Mouse (Mus musculus) layer of hippocampus, adult 2 months (tissue): ENCODE results near the gene Smoc1. TPM values are rescaled to one million over a fixed set of nuclear protein-coding genes. Genes with fewer than 3 reads are reported as not detected.

Source experiments
- DNase-seq, 2 experiments: peaks; one replicate each; pipeline ENCODE4 v3.0.0; 2022; ENCODE audit warnings: low spot score in 2 of 2
- H3K27ac ChIP-seq: fragments of 200-600 bp; 2 replicates; pipeline ENCODE4 v1.8.1; 2022
- H3K4me3 ChIP-seq: fragments of 200-600 bp; 2 replicates; pipeline ENCODE4 v1.8.1; 2022; ENCODE audit warnings: mild to moderate bottlenecking
- CTCF ChIP-seq: fragments of 200-600 bp; conservative IDR thresholded peaks from 2 replicates; pipeline ENCODE4 v1.8.1; 2022; ENCODE audit warnings: antibody characterized with exemption, mild to moderate bottlenecking, moderate library complexity
- total RNA-seq, 2 experiments: library from RNA; stranded (reverse); gene quantifications; 2 replicates each; pipeline ENCODE4 v1.2.3; 2021

The Smoc1 gene
- total RNA-seq, 2 experiments from 2014 or later, result 7.6 to 8.0 TPM

DNA sequence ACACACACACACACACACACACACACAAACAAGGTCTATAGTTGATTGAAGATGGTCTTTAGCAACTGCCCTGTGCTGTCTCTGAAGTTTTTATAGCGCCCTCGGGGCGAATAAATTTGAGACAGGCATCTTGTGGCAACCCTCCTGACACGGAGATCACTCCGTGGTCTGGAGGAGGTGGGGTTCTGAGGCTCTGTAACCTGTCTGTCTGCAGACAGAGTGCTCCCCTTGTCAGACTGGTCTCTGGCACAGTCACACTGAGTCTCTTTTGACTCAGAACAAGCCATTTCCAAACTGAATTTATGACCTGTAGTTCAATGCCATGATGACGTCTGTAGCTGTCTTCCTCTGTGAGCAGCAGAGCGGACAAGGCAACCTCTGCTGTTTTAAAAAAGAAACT is 75.1 kb downstream of the Smoc1 start:
- Histone ChIP-seq H3K27ac (no peak overlapping the region), H3K4me3 (no peak overlapping the region)
- DNase-seq, result no peak
- TF ChIP-seq CTCF, result no peak

DNA sequence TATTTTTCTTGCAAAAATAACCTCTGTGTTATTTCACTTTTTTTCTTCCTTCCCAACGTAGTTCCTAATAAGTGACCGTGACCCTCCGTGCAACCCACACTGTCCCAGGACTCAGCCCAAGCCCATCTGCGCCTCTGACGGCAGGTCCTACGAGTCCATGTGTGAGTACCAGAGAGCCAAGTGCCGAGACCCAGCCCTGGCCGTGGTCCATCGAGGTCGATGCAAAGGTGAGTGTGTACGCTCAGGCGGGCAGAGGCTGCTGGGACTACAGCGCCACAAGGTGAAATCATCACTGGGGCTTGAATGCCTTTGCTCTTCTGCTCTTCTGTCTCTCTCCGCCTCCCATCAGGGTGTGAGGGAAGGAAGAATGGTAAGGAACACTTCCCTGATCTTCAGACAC is 77.9 kb downstream of the Smoc1 start:
- H3K27ac ChIP-seq, result no peak overlapping the region

DNA sequence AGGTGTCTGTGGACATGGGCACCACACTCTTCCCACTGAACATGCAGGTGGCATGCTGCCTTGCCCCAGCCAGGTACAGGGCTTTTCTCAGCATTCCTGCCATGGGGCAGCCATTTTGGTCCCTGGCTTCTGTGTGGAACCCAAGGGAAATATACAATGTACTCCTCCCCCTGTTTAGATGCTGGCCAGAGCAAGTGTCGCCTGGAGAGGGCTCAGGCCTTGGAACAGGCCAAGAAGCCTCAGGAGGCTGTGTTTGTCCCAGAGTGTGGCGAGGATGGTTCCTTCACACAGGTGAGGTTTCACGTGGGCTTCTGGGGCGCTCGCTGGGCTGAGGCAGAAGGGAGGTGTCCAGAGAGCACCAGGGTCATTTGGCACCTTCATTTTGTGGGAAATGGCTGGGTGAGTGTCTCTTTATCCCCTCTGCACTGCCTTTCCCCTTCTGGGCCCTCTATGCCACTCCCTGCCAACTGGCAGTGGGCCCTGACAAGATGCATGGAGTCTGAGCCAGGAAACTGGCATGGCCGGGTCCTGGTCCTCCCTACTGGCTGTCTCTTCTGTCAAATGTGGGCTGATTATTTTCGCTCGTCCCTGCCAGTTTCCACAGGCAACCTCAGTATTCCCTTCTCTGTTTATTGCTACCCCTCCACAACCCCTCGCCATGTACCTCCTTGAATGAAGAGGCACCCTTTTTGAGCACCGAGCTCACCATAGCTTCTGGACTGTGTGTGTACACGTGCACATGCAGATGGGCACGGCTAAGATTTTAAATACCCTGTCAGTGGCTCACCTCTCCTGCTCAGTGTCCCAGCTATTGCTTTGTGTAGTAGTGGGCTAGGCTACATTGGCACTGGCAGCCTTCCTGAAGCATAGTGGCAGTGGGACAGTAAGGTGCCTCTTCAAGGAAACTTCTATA is 79.4 kb downstream of the Smoc1 start:
- peak in 1 of 2 experiments; percentile 19 for DNase-seq
- Histone ChIP-seq H3K27ac (no peak overlapping the region), H3K4me3 (no peak overlapping the region)
- TF ChIP-seq CTCF, result no peak

More for the DNA sequence above, 77.9 kb downstream of the Smoc1 start:
- H3K4me3 ChIP-seq, result no peak overlapping the region
- no peak for TF ChIP-seq CTCF
- no peak for DNase-seq

DNA sequence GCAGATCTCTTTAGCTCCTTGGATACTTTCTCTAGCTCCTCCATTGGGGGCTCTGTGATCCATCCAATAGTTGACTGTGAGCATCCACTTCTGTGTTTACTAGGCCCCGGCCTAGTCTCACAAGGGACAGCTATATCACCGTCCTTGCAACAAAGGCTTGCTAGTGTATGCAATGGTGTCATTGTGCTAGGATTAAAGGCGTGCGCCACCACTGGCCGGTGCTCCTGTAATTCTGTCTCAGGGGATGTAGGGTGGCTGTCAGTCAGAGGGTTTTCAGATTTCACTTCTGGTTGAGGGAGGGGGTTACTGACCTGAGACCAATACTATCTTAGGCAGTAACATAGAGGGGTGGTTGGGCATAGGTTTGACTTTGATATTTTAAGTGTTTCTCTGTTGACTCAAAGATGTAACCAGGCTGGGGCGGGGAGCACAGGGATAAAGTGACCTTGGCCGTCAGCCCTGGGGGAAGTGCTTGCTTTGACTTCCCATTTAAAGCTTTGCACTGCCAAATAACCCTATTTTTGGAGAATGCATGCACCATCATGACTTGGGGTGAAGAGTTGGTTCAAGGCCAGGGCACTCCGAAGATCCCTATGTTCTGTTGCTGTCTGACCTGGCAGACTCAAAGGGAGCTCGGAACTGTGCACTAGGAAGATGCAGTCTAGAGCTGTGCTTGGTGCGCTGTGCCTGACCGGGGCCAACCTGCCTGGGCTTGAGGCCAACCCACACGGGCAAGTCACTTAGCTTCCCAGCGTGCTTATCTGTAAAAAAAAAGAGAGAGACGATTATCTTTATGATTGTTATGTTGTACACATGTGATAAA is 80.9 kb downstream of the Smoc1 start:
- Histone ChIP-seq H3K27ac (no peak overlapping the region), H3K4me3 (no peak overlapping the region)
- TF ChIP-seq CTCF, result no peak
- DNase-seq, result no peak

DNA sequence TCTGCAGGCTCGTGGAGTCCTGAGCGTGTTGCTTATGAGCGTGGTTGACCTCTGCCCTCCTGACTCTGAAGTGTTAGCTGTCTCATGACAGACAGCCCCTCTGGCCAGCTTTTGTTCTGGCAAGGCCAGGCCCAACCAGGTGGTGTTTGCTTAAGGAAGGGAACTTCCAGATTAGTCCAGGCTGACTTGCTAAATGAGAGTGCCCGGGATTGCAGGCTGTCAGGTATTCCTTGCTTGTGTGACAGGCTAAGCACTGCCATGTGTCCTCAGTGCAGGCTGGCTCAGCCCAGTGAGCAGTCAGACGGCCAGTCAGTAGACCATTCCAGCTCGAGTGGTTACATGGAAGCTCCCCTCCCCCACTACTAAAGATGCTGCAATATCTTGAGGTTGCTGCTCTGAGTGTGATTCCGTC is 82.0 kb downstream of the Smoc1 start:
- DNase-seq, result no peak
- Histone ChIP-seq H3K27ac (no peak overlapping the region), H3K4me3 (no peak overlapping the region)
- TF ChIP-seq CTCF, result no peak

DNA sequence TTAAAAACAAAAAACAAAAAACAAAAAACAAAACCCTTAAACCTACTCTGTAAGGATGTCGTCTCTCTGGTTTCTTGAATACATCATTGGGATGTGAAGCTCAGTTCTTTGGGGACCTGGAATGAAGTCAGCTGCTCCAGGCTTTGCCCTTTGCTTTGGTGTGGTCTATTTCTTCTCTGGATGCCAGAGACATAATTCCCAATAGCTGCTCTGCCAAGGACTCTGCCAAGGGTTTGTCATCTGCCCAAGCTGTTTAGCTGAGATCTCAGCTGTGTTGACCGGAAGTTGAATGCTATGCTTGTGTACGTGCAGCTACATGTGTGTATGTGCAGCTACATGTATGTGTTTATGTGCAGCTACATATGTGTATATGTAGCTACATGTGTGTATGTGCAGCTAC is 83.4 kb downstream of the Smoc1 start:
- Histone ChIP-seq H3K4me3 (no peak overlapping the region), H3K27ac (no peak overlapping the region)
- TF ChIP-seq CTCF, result no peak
- no peak for DNase-seq

DNA sequence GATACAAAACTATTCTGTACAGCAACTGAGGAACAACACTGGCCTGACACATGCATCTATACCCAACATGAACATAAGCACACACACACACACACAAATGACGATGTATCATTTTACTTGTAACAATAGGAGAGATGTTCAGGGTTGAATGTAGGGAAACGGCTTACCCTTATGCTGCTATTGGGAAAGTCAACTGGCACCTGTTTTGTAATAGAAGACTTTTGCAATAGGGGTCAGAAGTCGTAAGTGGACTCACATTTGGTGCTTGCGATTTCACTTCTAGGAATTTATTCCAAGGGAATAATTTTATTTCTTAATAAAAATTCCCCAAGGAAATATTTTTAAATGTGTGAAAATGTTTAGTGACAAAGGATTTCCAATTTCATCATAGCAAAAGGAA is 85.7 kb downstream of the Smoc1 start:
- no peak overlapping the region for H3K27ac ChIP-seq

DNA sequence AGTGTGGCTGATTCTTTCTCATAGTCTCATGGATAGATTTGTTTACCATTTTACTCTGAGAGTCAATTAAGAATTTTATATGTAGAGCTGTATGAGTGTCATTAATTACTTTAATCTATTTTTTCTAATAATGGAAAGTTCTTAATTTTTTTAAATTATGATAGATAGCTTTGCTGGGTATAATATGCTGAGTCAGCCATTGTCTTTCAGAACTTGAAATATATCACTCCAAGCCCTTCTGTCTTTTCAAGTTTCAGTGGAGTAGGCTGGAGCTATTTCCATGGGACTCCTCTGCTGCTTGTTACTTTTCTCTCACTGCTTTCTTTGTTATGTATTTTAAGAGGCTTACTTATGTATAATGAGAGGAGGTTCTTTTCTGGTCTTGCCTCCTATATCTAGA is 93.7 kb downstream of the Smoc1 start:
- no peak for DNase-seq
- Histone ChIP-seq H3K4me3 (no peak overlapping the region), H3K27ac (no peak overlapping the region)
- TF ChIP-seq CTCF, result no peak

More for the DNA sequence above, 85.7 kb downstream of the Smoc1 start:
- DNase-seq, result no peak
- TF ChIP-seq CTCF, result no peak
- no peak overlapping the region for H3K4me3 ChIP-seq

DNA sequence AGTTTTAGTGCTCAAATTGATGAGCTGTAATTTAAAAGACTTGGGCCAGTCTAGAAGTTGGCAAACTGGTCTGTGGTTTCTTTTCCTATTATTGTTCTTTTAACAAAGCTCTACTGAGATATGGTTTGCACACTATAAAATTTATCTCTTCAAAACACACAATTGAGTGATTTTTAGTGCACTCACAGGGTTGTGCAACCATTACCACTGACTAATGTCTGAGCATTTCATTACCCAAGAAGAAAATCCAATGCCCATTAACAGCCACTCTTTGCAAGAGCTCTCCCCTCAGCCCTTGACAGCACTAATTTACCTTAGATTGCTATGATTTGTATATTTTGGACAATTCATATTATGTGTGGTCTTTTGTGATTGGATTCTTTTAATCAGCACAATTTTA is 97.2 kb downstream of the Smoc1 start:
- Histone ChIP-seq H3K27ac (no peak overlapping the region), H3K4me3 (no peak overlapping the region)
- DNase-seq, result no peak
- no peak for TF ChIP-seq CTCF

DNA sequence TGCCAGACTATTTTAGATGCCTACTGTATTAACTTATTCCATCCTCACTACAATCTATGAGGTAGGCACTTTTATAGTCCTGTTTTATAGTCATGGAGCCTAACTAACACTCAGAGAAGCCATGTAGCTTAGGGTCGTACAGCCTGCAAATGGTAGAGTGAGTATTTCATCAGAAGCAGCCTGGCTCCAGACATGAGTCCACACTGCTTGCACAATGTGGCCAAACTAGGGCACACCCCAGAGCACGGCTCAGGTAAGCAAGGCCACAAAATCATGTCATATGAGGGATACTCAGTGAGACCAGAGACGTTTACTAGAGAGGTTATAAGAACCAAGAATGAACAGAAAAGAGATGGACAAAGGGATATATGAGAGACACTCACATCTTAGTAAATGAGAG is 100.2 kb downstream of the Smoc1 start:
- no peak for TF ChIP-seq CTCF
- Histone ChIP-seq H3K4me3 (no peak overlapping the region), H3K27ac (no peak overlapping the region)

DNA sequence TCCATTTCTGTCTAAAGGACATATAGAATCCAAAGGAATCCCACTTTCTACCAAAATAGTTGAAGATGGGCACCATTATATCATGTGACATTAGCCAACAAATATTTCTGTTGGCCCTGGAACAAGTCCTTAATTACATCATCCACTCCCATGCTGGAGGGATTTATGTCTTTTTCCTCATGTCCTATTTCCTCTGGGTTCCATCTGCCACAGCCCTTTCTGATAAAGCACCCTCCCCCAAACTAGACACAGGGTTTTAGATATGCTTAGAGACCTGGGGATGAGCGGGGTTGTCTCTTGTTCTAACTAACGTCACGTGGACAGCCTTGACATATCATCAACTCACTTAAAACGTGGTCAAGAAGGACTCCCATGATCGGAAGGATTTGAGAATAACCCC is 102.1 kb downstream of the Smoc1 start:
- no peak for TF ChIP-seq CTCF
- DNase-seq, result no peak
- Histone ChIP-seq H3K4me3 (no peak overlapping the region), H3K27ac (no peak overlapping the region)

More for the DNA sequence above, 100.2 kb downstream of the Smoc1 start:
- DNase-seq, result no peak

DNA sequence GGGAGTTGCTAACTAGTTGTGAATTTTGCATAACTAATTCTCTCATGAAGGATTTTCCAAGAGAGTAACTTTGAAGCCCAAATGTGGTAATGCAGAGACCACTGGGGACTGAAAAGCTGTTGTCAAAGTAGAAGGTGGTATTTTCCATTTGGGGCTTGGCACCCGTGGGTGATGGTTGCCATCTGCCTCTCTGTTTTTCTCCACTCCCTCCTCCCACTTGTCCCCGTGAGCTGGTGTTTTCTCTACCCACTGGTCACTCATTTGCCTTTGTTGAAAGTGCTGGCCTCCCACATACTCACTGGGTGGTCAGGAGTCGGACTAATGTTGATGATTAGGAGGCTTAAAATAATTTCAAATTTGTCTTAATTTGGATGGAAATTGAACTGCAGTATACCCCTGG is 104.1 kb downstream of the Smoc1 start:
- H3K27ac ChIP-seq, result peak overlapping the region; percentile 25; the same call in 1 of the 2 replicates
- H3K4me3 ChIP-seq, result no peak overlapping the region
- peak in 1 of 2 experiments; percentile 12 for DNase-seq
- no peak for TF ChIP-seq CTCF

DNA sequence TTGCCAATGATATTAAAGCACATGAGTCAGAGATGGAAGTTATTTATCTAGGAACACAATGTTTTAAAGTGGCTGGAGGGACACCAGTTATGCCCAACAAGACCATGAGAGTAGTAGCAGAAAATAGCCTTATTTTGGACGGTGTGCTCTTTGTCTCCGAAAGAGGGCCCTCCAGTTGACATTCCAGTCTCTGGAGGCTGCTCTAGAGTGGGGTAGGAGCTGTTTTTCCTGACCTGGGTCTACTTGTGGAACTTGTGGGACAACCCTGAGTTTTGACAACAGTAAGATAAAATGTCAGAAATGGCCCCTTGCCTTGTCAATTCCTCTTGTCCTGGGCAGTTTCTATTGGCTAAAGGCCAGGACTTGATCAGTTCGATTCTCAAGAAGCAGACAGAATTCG is 104.5 kb downstream of the Smoc1 start:
- no peak overlapping the region for H3K4me3 ChIP-seq
- no peak for TF ChIP-seq CTCF
- no peak for DNase-seq
- peak overlapping the region; percentile 25; the same call in 1 of the 2 replicates for H3K27ac ChIP-seq
